Mouse (Mus musculus): ENCODE results near the gene Atad5. TPM values are rescaled to one million over a fixed set of nuclear protein-coding genes. Genes with fewer than 3 reads are reported as not detected.

Gene Atad5
- polyA plus RNA-seq, 1 experiment from 2014 or later = 1.7 TPM

GRCm38 (mm10) chr11:80150566-80150965, 61.4 kb downstream of the Atad5 start:
- H3K36me3 ChIP-seq (ENCODE audit: insufficient read depth, low read length) = no peaks in the 10 kb centered on the region

GRCm38 (mm10) chr11:80151541-80151940, 62.3 kb downstream of the Atad5 start:
- H3K4me2 ChIP-seq (replicated peaks; ENCODE audit: low read depth, low read length) = no peak overlapping the region
- DNase-seq (ENCODE audit: low spot score) (peak; percentile 43), ATAC-seq (no peak)
- H3K27ac ChIP-seq (ENCODE audit: low read length) = no peak overlapping the region
- peaks cover 6% of the 10 kb centered on the region; the same call in 1 of the 2 replicates for H3K27me3 ChIP-seq (replicated peaks; ENCODE audit: insufficient read depth, low read length)
- no peak overlapping the region for H3K4me3 ChIP-seq (ENCODE audit: low read depth, low read length)
- 0 out of 2 replicates have a peak, but pooled peaks cover 3% of the 10 kb centered on the region for H3K4me1 ChIP-seq (ENCODE audit: insufficient read depth, low read depth, low read length)
- no peak for TF ChIP-seq EP300 (IDR thresholded peaks at IDR 0.05)
- TF ChIP-seq CTCF (IDR thresholded peaks at IDR 0.05) = no peak
- no peaks in the 10 kb centered on the region for H3K9me3 ChIP-seq (ENCODE audit: low read length)
- no peaks in the 10 kb centered on the region for H3K36me3 ChIP-seq (ENCODE audit: insufficient read depth, low read length)
- WGBS = 50% methylated on average over 2 of the region's 2 CpGs
- no peak overlapping the region for H3K9ac ChIP-seq (replicated peaks; ENCODE audit: low read depth)

More at GRCm38 (mm10) chr11:80150566-80150965, 61.4 kb downstream of the Atad5 start:
- H3K9me3 ChIP-seq (ENCODE audit: low read length) = no peaks in the 10 kb centered on the region
- TF ChIP-seq CTCF (IDR thresholded peaks at IDR 0.05) (no peak), EP300 (IDR thresholded peaks at IDR 0.05) (no peak)
- DNase-seq (ENCODE audit: low spot score) (no peak), ATAC-seq (no peak)
- H3K27me3 ChIP-seq (replicated peaks; ENCODE audit: insufficient read depth, low read length) = peaks cover 6% of the 10 kb centered on the region; the same call in 1 of the 2 replicates
- no peak overlapping the region for H3K4me2 ChIP-seq (replicated peaks; ENCODE audit: low read depth, low read length)
- 0 out of 2 replicates have a peak, but pooled peaks cover 3% of the 10 kb centered on the region for H3K4me1 ChIP-seq (ENCODE audit: insufficient read depth, low read depth, low read length)
- no peak overlapping the region for H3K27ac ChIP-seq (ENCODE audit: low read length)
- H3K4me3 ChIP-seq (ENCODE audit: low read depth, low read length) = no peak overlapping the region
- H3K9ac ChIP-seq (replicated peaks; ENCODE audit: low read depth) = no peak overlapping the region
- WGBS = 62% methylated on average over 5 of the region's 5 CpGs

GRCm38 (mm10) chr11:80152376-80152775, 63.2 kb downstream of the Atad5 start:
- Histone ChIP-seq H3K4me3 (ENCODE audit: low read depth, low read length) (no peak overlapping the region), H3K27ac (ENCODE audit: low read length) (no peak overlapping the region), H3K4me2 (replicated peaks; ENCODE audit: low read depth, low read length) (no peak overlapping the region), H3K9ac (replicated peaks; ENCODE audit: low read depth) (no peak overlapping the region), H3K9me3 (ENCODE audit: low read length) (no peaks in the 10 kb centered on the region), H3K36me3 (ENCODE audit: insufficient read depth, low read length) (no peaks in the 10 kb centered on the region), H3K27me3 (replicated peaks; ENCODE audit: insufficient read depth, low read length) (peaks cover 6% of the 10 kb centered on the region; the same call in 1 of the 2 replicates), H3K4me1 (ENCODE audit: insufficient read depth, low read depth, low read length) (0 out of 2 replicates have a peak, but pooled peaks cover 3% of the 10 kb centered on the region)
- 49% methylated on average over 8 of the region's 8 CpGs for WGBS
- no peak for ATAC-seq
- no peak for TF ChIP-seq CTCF (IDR thresholded peaks at IDR 0.05)
- no peak for TF ChIP-seq EP300 (IDR thresholded peaks at IDR 0.05)
- peak; percentile 18 for DNase-seq (ENCODE audit: low spot score)

- peaks cover 6% of the 10 kb centered on the region; the same call in 1 of the 2 replicates for H3K27me3 ChIP-seq (replicated peaks; ENCODE audit: insufficient read depth, low read length)
These were observed 64.8 kb downstream of the Atad5 start, which contains the start of gene Adap2 for GRCm38 (mm10) chr11:80153857-80154495. Gene Adap2 (plus strand): TSS chr11:80154105.

GRCm38 (mm10) chr11:80154501-80154900, 65.3 kb downstream of the Atad5 start:
- Histone ChIP-seq H3K27me3 (replicated peaks; ENCODE audit: insufficient read depth, low read length) (peaks cover 6% of the 10 kb centered on the region; the same call in 1 of the 2 replicates), H3K4me1 (ENCODE audit: insufficient read depth, low read depth, low read length) (0 out of 2 replicates have a peak, but pooled peaks cover 3% of the 10 kb centered on the region), H3K9ac (replicated peaks; ENCODE audit: low read depth) (peak overlapping the region; percentile 50), H3K9me3 (ENCODE audit: low read length) (no peaks in the 10 kb centered on the region), H3K36me3 (ENCODE audit: insufficient read depth, low read length) (no peaks in the 10 kb centered on the region), H3K27ac (ENCODE audit: low read length) (no peak overlapping the region), H3K4me2 (replicated peaks; ENCODE audit: low read depth, low read length) (peak overlapping the region; percentile 86), H3K4me3 (ENCODE audit: low read depth, low read length) (peak overlapping the region; percentile 59)
- TF ChIP-seq CTCF (IDR thresholded peaks at IDR 0.05) = no peak
- TF ChIP-seq EP300 (IDR thresholded peaks at IDR 0.05) = no peak
- DNase-seq (ENCODE audit: low spot score) = no peak
- WGBS = 28% methylated on average over 24 of the region's 25 CpGs
- ATAC-seq = peak; percentile 9; the same call in 1 of the 2 replicates

More at GRCm38 (mm10) chr11:80153857-80154495, 64.8 kb downstream of the Atad5 start, which contains the start of gene Adap2:
- TF ChIP-seq CTCF (IDR thresholded peaks at IDR 0.05) (no peak), EP300 (IDR thresholded peaks at IDR 0.05) (no peak)
- no peak within 1 kb of the TSS for H3K27ac ChIP-seq (ENCODE audit: low read length)
- 0 out of 2 replicates have a peak, but pooled peaks cover 3% of the 10 kb centered on the region for H3K4me1 ChIP-seq (ENCODE audit: insufficient read depth, low read depth, low read length)
- H3K9ac ChIP-seq (replicated peaks; ENCODE audit: low read depth) = peak within 1 kb of the TSS; percentile 50
- ATAC-seq (peak; percentile 95), DNase-seq (ENCODE audit: low spot score) (peak; percentile 94)
- H3K4me2 ChIP-seq (replicated peaks; ENCODE audit: low read depth, low read length) = peak within 1 kb of the TSS; percentile 86
- 5% methylated on average over 32 of the region's 47 CpGs for WGBS
- H3K36me3 ChIP-seq (ENCODE audit: insufficient read depth, low read length) = no peaks in the 10 kb centered on the region
- peak within 1 kb of the TSS; percentile 59 for H3K4me3 ChIP-seq (ENCODE audit: low read depth, low read length)
- no peaks in the 10 kb centered on the region for H3K9me3 ChIP-seq (ENCODE audit: low read length)

- Histone ChIP-seq H3K9me3 (ENCODE audit: low read length) (no peaks in the 10 kb centered on the region), H3K4me3 (ENCODE audit: low read depth, low read length) (no peak overlapping the region), H3K36me3 (ENCODE audit: insufficient read depth, low read length) (no peaks in the 10 kb centered on the region), H3K27ac (ENCODE audit: low read length) (no peak overlapping the region), H3K4me1 (ENCODE audit: insufficient read depth, low read depth, low read length) (0 out of 2 replicates have a peak, but pooled peaks cover 3% of the 10 kb centered on the region), H3K27me3 (replicated peaks; ENCODE audit: insufficient read depth, low read length) (peaks cover 6% of the 10 kb centered on the region; the same call in 1 of the 2 replicates), H3K9ac (replicated peaks; ENCODE audit: low read depth) (no peak overlapping the region), H3K4me2 (replicated peaks; ENCODE audit: low read depth, low read length) (peak overlapping the region; percentile 86; the same call in 1 of the 2 replicates)
- TF ChIP-seq EP300 (IDR thresholded peaks at IDR 0.05) = no peak
- no peak for TF ChIP-seq CTCF (IDR thresholded peaks at IDR 0.05)
- ATAC-seq (no peak), DNase-seq (ENCODE audit: low spot score) (no peak)
- WGBS = 73% methylated on average over 8 of the region's 8 CpGs
These were observed 66.3 kb downstream of the Atad5 start for GRCm38 (mm10) chr11:80155541-80155940.

All from lung, postnatal 0 days (tissue).